Mouse (Mus musculus) mouse trophoblast stem cell (cell line): ENCODE results near the gene Car6.

Source experiments
- in situ Hi-C, 2 experiments: fragments of 300-500 bp; cut with MseI, MboI; formaldehyde crosslinking; loops; 2 replicates in 1 of 2; 3 replicates in 1 of 2; pipeline ENCODE4 v1.15.1; 2025

Car6 gene

GRCm38 (mm10) chr4:150229747-150230390 lies 28.7 kb upstream of the Car6 start:
- in situ Hi-C loops = no loop called here

DNA sequence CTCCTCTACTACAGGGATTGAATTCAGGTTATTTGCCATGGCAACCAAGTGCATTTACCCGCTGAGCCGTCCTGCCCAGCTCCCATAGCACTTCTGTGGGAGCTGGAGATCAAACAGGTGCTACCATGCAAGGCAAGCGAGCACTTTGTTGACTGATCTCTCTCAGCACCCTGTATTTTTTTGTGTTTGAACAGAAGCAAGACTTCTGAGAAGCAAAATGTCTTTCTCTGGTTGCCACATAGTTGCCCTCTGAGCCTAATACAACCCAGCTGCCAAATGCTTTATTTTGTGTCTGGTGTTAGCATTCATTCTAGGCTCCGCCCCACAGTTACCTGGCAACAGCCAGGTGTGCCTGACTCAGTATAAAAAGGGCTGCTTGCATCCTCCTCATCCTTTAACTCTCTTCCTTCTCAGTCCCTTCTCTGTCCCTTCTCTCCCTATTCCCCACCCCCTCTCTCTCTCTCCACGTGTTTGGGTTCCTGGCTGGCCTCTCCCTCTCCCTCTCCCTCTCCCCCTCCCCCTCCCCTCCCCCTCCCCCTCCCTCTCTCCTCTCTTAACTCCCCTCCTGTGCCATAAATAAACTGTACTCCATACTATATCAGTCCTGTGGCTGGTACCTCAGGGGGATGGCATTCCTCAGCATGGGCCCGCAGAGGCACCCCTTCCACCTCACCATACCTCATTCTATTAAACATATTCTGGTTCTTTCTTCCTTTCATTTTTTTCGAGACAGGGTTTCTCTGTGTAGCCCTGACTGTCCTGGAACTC lies 27.6 kb upstream of the Car6 start:
- in situ Hi-C loops = no loop called here

GRCm38 (mm10) chr4:150226818-150227688 lies 25.9 kb upstream of the Car6 start:
- in situ Hi-C loops = no loop called here

DNA sequence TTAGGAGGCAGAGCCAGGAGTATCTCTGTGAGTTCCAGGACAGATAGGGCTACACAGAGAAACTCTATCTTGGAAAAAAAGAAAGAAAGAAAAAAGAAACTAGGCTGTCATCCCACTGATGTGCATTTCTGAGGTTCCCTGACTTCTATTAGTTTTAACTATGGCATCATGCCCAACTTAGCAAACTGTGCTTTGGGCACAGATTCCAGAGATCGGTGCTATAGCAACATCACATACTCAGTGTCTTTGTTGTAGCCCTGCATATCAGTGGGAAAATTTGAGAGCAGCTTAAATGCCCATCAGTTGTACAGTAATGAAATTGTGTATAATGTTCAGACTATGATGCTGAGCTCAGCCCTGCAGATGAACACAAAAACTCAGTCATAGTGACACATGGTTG lies 24.6 kb upstream of the Car6 start:
- in situ Hi-C loops = no loop called here

DNA sequence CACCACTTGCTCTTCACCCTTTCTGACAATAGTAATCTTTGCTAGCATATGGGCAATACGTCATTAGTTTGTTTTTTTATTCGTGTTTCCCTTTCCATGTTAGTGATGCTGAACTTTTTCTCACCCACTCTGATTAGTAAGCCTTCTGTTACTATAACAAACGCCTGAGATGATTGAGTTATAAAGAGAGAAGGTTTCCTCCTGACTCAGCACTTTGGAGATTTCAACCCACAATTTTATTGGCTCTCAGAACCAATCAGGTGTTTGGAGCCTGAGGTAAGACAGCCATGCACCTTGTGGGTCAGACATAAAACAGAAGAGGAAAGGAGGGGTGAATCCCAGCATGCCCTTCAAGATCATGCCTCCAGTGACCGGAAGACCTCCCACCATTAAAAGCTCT lies 22.7 kb upstream of the Car6 start:
- in situ Hi-C loops = no loop called here

DNA sequence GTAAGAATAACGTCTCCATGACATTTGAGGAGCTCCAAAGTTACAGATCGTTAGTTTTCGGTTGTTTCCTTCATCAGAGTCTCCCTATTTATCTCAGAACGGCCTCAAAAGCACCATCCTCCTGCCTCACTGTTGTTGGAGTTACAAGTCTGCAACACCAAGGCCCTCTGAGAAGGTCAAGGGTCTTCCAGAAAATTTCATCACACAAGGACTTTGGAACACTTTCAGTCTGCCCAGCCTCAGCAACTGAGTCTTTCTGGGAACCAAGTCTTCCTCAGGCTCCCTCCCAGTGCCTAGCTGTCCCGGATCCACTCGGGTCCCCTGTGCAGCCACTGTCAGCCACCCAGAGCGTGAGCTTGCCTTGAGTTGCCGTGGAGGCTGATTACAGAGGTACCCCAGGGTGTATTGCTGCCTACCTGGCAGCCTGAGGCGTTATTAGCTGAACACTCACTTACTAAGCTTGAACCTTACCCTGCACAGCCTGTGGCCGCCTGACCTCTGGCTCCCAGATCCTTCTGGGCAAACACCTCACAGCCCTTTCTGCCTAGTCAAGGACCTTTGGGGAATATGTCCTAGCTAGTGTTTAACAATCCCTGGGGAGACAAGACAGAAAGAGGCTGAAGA lies 20.0 kb upstream of the Car6 start:
- in situ Hi-C loops = no loop called here

DNA sequence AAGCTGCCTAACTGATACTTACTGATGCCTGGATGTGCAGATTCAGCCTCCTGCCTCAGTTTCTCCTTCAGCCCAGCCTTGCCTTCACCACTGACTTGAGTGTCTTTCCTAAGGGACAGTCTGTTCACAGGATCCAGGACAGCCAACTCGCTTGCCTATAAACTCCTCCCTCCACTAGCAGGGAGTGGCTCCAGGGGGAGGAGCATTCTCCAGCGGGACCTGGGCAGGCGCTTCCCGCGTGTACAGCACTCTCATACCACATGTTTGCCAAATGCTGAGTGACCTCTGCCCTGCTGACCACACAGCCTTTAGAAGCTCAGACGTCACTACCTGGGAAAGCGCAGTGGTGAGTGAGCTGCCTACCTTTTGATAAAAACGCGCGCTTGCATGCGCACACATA lies 19.5 kb upstream of the Car6 start:
- in situ Hi-C loops = no loop called here

DNA sequence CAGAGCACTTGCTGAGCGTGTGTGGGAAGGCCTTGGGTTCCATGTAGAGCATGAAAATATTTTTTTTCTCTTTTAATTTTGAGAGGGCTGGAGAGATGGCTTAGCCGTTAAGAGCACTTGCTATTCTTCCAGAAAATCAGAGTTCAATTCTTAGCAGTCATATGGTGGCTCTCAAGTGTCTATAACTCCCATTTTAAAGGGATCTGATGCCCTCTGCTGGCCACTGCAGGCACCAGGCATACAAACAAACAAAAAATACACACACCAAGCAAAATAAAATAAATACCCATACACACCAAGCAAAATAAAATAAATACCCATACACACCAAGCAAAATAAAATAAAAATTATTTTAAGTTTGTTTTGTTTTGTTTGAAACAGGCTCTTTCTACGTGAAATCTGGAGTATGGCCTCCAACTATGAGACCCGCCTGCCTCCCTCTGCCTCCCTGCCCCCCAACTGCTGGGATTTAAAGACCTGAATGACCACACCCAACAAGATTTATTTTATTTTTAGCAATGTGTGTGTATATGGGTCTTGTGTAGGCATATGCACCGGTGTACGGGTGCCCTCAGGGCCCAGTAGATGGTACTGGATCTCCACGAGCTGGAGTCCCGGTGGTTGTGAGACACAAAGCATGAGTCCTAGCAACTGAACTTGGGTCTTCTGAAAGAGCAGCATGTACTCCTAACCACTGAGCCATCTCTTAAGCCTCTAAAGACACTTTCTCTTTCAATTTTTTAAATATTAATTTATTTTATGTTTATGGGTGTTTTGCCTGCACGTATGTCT lies 18.6 kb upstream of the Car6 start:
- in situ Hi-C loops = no loop called here

DNA sequence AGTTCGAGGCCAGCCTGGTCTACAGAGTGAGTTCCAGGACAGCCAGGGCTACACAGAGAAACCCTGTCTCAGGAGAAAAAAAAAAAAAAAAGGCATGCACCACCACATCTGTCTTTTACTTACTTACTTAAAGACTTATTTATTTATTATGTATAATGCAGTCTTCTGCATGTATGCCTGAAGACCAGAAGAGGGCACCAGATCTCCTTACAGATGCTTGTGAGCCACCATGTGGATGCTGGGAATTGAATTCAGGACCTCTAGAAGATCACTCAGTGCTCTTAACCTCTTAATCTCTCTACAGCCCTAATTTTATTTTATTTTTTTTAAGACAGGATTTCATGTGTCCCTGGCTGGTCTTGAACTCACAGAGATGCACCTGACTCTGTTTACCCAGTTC lies 16.8 kb upstream of the Car6 start:
- in situ Hi-C loops = no loop called here

- in situ Hi-C loops = no loop called here
Observed at GRCm38 (mm10) chr4:150217042-150217554, 16.0 kb upstream of the Car6 start.

GRCm38 (mm10) chr4:150216423-150216822 lies 15.3 kb upstream of the Car6 start:
- in situ Hi-C loops = no loop called here

- in situ Hi-C loops = no loop called here
Observed at GRCm38 (mm10) chr4:150213910-150214309, 12.8 kb upstream of the Car6 start.

- in situ Hi-C loops = no loop called here
Observed at GRCm38 (mm10) chr4:150212553-150212971, 11.4 kb upstream of the Car6 start.

GRCm38 (mm10) chr4:150211930-150212552 lies 10.9 kb upstream of the Car6 start:
- in situ Hi-C loops = no loop called here

GRCm38 (mm10) chr4:150210306-150210705 lies 9.2 kb upstream of the Car6 start:
- in situ Hi-C loops = no loop called here

DNA sequence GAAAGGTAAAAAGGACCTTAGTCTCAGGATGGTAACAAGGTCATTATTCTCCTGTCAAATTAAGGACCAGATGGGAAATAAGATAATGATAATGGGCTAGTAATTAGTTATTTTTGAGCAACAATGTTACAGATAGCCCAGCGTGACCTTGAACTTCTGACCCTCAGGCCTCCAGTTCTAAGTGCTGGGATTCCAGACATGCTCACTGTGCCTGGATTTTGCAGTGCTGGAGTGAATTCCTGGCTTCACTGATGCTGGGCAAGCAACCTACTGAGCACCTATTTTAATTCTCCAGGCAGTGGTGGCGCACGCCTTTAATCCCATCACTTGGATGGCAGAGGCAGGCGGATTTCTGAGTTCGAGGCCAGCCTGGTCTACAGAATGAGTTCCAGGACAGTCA lies 8.6 kb upstream of the Car6 start:
- in situ Hi-C loops = no loop called here

GRCm38 (mm10) chr4:150204877-150205276 lies 3.7 kb upstream of the Car6 start:
- in situ Hi-C loops = no loop called here

- in situ Hi-C loops = no loop called here
Observed at GRCm38 (mm10) chr4:150202702-150203101, 1.6 kb upstream of the Car6 start.

DNA sequence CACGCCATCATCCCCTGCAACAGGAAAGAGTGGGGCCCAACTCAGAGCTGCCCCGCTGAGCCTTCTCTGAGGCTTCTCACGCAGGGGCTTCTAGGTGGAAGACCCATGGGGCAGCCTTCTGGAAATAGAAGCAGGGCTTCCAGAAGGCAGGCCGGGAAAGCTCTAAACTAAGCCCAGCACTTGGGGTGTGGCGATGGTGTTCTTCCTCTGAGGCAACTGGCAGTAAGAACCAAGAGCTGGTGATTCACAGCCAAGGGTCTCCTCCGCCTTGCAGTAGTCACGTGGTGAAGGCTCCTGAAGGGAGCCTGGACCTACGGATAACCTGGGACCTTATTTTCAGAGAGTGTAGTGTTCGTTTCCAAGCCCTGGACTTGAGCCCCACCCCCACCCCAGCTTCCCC lies 2.9 kb downstream of the Car6 start:
- in situ Hi-C loops = no loop called here

- in situ Hi-C loops = no loop called here
Observed at GRCm38 (mm10) chr4:150193915-150194314, 7.2 kb downstream of the Car6 start.
